20 mouse cellular contexts compared by ENCODE assay signal in the genomic region with DNA sequence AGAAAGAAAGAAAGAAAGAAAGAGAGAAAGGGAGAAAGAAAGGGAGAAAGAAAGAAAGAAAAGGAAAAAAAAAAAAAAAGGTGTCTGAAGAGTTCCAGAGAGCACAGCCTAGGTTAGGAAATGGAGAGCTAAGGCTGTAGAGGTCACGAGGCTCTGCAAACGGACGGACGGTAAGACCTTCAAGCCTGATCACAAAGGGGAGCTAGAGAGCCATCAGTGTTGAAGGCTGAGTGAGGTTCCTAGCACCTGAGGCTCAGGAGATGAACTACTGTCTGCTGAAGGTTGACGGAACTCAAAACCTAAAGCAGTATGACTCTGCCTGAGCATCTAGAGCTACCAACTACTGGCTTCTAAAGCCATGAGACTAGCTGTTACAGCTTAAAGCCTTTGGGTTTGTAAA. TPM values are rescaled to one million over a fixed set of nuclear protein-coding genes. Genes with fewer than 3 reads are reported as not detected.
"Had no signal": no experiment of that assay in that cellular context is flagged by ENCODE, and none has a peak within 500 bp of the region (broad histone marks: within the 10 kb centered on the region; RNA-seq: fewer than 3 reads in every experiment).

No protein-coding gene starts in this region.

- H3K4me2 ChIP-seq: limb, embryonic 12.5 days; lung, embryonic 14.5 days; midbrain, embryonic 11.5 days; midbrain, embryonic 15.5 days; neural tube, embryonic 12.5 days had no signal

- H3K27ac ChIP-seq: limb, embryonic 12.5 days; liver, embryonic 14.5 days; macrophage; midbrain, embryonic 15.5 days; neural tube, embryonic 12.5 days; stomach, postnatal 0 days had no signal

- DNase-seq: kidney, adult 11 months; kidney, postnatal 14 days; liver; lung, embryonic 14.5 days; lung, postnatal 10 days; thymus, postnatal 14 days had no signal

- ATAC-seq: midbrain, embryonic 15.5 days had no signal

- H3K27me3 ChIP-seq: limb, embryonic 12.5 days; megakaryocyte, embryonic 14.5 days; midbrain, embryonic 15.5 days; neural tube, embryonic 12.5 days had no signal

- H3K36me3 ChIP-seq: limb, embryonic 12.5 days; midbrain, embryonic 15.5 days; neural tube, embryonic 12.5 days had no signal

- H3K4me3 ChIP-seq: limb, embryonic 12.5 days; megakaryocyte, embryonic 14.5 days; midbrain, embryonic 15.5 days; neural tube, embryonic 12.5 days had no signal

- H3K4me1 ChIP-seq: megakaryocyte, embryonic 14.5 days; midbrain, embryonic 15.5 days; neural tube, embryonic 12.5 days had no signal

- H3K9ac ChIP-seq: limb, embryonic 12.5 days; liver, embryonic 14.5 days; lung, embryonic 14.5 days; midbrain, embryonic 15.5 days; neural tube, embryonic 12.5 days had no signal

- H3K9me3 ChIP-seq: limb, embryonic 12.5 days; megakaryocyte, embryonic 14.5 days; midbrain, embryonic 15.5 days; neural tube, embryonic 12.5 days had no signal

RNA-seq across cellular contexts. Expression of gene Ttc23l, which starts 23.9 kb away (rescaled TPM):
- total RNA-seq: layer of hippocampus, postnatal 25 days; left cerebral cortex, adult 8-10 months; left cerebral cortex, postnatal 25 days; neutrophil, adult 5-6 weeks had no signal
- polyA plus RNA-seq: kidney, embryonic 14.5 days; large intestine, adult 2 months; limb, embryonic 12.5 days; liver, embryonic 14.5 days; lung, embryonic 14.5 days; macrophage; midbrain, embryonic 11.5 days; midbrain, embryonic 15.5 days; neural tube, embryonic 12.5 days; stomach, postnatal 0 days had no signal
